Mouse (Mus musculus): ENCODE measurements at regions not wholly inside any gene's neighbourhood (a gene's known extent, or its start where the extent isn't known, plus 50 kb on each side); places are given as distances from the start of the nearest gene placed in this dataset.

DNA sequence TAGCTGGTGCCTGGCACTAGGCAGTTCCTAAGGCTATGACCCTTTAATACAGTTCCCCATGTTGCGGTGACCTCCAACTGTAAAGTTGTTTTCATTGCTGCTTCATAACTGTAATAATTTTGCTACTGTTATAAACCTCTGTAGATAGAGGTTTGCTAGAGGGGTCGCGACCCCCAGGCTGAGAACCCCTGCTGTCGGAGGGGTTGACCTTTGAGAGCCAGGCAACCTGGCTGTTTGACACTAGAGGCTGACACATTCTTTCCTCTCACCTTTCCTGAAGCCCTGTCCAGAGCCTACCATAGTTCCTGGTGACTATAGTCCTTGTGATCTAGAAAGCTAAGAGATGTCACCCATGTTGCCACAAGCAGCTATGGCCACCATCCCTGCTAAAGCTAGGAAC lies 272.9 kb downstream of the Matn1 start:
- no peak for DNase-seq

DNA sequence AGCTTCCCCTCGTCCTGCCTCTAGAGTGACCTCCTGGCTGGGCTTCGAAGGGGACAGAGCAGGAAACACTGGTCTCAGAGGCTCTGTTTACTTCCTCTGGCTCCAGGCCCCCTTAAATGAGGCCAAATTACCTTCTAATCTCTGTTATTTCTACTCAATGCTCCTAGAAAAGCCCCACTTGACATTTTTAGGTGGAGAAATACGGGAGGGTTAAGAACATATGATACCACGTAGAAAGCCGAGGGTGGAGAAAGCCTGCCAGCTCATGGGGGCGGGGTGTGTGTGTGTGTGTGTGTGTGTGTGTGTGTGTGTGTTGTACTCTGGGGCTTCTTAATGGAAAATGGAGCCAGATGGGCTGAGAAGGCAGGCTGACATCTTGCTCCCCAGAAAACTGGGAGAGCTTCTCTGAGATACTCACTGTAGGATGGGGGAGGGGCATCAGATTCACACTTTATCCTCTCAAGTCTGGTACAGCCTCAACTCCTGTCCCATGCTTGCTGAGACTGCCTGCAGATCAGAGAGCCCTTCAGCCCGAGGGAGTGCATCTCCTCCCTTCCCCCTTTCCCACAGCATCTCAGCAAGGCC lies 273.5 kb downstream of the Matn1 start:
- DNase-seq = no peak

DNA sequence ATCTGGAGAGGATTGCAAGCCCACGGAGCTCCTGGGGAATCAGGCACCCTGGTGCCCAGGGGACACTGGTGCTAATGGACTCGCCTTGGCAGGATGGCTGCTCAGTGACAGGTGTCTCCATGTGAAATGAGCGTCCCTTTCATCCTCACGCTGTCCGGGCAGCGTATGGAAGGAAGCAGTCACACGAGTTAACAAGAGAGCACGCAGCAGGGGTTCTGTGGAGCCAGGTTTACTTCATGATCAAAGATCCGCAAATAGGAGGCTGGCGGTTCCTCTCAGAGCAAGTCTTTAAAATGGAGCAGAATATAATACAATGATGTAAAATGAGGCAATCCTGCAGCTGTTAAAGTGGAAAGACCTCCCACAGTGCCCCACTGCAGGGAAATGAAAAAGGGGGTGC lies 276.8 kb downstream of the Matn1 start:
- DNase-seq = no peak

DNA sequence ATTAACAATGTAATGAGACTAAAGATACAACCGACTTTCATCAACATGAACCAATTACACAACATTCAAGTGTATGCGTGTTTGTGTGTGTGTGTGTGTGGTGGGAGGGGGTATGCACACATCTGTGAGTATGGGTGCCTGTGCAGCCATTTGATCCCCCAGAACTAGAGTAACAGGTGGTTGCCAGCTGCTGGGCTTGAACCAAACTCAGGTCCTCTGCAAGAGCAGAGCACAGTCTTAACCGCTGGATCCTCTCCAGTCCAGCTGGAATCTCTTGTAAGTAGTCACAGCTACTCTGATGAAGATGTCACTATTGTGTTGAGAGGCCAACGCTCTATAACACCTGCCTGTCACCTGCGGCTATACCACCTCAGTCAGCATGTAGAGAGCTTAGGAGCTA lies 286.2 kb downstream of the Matn1 start:
- no peak for DNase-seq

DNA sequence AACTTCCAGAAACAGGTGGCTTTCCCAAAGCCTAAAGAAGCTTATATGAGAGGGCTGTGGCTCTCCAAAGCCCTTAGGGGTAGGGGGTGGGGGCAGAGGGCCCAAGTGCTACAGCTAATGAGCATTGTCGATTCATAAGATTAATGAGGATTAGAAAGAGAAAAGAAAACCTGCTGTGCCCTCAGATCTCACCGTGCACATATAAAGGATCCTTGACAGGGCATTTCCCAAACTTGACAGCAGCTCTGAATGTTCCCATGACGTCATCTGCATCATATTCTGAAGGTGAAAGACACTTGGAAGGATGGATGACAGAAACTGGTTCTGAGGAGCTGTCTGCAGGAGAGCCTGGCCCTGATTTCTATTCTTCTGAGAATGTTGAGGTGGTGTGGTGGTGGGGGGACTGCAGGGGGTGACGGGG lies 292.4 kb downstream of the Matn1 start:
- no peak for DNase-seq

DNA sequence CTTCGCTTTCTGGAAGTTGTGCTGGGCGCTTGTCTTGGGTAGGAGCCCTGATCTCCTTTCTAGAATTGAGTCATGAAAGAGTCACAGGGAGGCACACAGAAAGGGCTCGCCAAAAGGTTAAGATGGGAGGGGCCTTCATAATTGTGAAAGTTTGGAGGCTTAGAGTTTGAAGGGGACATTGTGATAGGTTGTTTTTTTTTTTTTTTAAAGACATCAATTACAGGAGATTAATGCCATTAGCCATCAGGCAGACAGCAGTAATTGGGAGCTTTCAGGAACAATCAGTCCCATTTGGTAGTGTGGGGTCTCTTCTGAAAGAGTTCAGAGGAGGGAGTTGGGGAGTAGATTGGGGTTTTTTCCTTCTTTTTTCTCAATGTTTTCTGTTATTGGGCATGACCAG lies 294.4 kb downstream of the Matn1 start:
- DNase-seq = no peak

DNA sequence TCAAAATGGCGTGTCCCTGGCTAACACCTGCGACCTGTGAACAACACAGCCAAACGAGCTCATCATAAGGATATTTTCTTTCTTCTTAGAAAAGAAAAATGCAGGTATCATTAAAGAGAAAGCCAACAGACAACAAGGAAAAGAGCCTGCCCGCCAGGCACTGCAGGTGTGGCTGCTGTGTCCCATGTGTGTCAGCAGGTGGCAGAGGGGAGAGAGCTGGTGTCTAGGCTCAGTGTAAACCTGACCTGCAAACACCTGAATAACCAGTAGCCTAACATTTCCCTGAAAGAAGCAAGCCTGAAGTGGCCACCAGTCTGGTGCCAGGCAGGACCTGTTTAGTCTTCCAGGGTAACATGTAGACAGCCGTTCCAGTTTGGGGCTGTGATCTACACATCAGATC lies 294.9 kb downstream of the Matn1 start:
- no peak for DNase-seq

DNA sequence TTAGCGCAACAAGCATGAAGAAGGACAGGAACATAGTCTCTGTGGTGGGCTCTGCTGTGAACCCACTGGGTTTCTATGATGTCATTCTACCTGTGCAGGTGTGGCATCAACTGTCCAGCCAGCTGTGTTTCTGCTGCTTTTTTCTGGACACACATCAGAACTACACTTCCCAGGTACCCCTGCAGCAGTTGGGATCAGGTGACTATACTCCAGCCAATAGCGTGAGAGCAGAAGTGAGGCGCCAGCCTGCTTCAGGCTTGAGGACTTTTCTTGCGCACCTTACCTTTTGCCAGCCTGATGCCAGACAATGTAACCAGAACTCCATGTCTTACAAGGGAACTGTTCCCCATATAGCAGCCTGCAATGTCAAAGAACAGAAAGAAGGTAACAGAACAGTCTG lies 296.3 kb downstream of the Matn1 start:
- no peak for DNase-seq

DNA sequence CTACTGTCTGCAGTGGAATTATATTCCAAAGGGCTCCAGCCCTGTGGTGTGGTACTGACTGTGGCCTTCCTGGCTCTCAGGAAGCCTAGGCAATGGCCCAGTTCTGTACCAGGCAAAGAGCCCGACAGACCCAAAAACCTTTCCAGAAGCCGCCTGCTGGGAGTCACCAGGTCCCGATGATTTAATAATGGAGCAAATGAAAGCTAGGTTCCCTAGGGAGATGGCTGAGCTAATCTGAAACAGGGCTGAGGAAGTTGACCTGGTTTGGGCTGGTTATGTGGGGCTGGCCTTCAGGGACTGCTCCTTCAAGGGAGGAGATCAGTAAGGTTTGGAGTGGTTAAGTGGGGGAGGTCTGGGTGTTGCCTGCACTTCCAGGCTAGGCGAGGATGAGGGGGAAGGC lies 298.1 kb downstream of the Matn1 start:
- no peak for DNase-seq

DNA sequence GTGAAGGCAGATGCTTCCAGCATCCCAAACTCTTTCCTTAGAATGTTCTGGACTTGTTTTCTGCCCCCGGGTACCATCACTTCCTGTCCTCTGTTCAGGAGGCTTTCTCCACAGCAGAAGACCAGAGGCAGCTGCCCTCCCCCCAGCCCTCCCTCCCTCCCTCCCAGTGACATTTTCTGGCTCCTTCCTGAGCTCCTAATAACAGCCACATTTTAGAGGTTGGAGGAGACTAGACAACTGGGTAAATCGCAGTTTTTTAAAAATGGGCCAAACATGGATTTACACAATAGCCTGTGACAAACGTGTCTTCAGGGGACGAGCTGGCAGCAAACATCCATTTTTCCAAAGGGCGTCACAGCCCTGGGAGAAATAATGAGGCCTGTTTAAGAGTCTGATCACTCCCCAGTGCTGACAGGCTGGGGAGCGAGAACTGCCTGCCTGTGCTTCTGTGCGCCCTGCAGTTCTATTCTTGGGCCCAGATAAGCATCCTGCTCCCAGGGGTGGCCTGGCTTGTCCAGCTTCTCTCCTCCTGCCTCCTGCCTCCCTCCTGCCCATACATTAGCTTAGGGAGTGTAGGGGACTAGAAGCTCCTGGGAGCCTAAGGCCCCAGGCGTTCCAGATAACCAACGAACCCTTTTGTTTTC lies 299.7 kb downstream of the Matn1 start:
- no peak for DNase-seq

DNA sequence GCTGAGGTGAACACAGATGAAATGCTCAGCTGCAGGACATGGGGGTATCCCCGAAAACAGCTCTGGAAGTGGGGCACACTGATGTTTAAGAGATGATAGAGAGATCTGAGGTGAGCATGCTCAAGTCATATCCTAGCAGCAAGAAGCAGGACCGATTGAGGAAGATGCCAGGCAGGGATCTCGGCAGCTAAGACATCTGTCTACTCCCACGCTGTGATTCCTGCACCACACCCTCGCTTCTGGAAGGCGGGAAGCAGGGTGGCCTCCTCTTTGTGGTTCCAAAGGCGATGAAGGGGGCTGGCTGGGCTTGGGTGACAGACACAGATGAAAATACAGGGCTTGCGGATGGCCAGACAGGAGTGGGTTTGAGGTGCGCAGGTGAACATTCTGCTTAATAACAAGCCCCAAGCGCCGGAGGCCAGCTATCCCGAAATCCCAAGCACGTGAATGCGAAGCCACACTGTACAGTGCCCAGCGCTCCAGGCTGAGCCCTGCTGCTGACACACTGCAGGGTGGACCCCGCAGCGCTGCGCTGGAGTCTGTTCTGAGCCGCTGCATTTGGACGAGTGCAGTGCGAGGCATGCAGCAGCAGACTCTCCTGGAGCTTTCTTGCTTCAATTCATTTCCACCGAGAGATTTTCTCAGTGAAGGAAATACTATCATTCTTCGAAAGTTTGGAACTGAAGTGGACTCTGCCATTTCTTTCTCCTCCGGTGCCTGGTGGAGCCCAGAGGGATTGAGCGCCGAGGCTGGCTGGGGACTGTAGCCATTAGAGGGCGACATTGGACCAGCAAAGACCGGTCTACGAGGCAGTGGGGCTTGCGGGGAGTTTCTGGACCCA lies 308.6 kb downstream of the Matn1 start:
- peak; percentile 76 to 88 for DNase-seq

DNA sequence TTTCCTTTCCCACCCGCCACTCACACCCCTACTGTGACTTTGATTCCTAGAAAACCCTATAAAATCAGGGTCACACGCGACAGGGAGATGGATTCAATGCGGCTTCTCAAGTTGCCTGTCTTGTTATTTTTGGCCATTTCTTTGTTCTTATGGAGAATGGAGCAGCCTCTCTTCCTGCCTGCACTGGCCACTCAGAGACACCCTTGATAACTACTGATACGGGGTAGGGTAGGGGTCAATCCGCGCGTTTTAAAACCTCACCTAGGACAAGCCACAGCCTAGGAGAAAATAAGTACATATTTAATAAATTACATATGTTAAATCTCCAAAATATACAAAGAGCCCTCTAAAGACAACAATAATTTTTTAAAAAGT lies 309.2 kb downstream of the Matn1 start:
- DNase-seq = no peak

DNA sequence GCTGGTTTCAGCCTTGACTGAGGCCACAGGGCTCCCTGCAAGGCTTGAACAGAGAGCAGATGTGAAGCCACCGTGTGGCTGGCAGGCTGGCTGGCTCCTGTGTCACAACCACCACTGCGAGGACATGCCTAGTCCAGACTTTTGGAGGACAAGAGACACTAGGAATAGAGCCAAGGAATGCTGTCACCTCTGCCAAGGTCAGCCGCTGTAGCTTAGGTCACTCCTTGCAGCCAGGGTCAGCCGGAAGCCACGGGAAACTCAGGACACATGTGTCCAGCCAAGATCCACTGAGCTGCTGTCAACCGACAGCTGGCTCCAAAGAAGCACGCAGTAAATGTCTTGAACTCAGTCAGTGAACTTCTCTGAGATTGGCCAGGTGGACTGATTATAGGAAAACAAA lies 310.1 kb downstream of the Matn1 start:
- peak; percentile 83 to 90 for DNase-seq

DNA sequence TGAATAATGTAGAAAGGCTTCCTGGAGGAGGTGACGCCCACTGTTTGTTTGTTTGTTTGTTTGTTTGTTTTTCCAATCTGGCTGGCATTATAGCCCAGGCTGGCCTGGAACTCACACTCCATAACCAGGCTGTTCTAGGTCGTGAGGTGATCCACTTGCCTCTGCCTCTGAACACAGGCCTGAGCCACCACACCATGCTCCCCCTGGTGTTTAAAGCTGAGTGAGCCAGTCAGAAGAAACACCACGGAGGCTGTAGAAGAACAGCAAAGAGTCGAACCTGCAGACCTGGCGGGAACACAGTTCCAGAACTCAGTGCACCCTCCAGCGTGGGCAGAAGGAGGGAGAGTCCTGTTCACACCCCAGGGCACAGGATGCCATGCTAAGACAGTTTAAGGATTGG lies 310.5 kb downstream of the Matn1 start:
- DNase-seq = peak in 1 of 2 experiments; percentile 40

DNA sequence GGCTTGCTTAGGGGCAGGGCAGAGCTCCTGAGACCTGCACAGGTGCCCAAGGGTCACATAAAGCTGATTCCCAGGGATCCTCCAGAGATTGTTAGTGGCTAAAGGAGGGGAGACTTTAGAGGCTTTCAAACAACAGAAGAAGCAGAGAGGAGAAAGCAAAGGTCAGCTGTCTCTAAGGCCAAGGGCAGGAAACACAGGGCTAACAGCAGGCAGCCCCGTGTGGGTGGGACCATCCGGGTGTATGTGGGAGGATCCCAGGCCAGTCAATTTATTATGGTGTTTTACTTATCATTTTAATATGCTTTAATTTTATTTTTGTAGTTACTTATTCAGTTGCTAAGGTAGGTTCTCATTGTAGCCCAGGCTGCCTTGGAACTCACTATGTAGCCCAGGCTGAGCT lies 317.1 kb downstream of the Matn1 start:
- peak; percentile 39 to 56 for DNase-seq

DNA sequence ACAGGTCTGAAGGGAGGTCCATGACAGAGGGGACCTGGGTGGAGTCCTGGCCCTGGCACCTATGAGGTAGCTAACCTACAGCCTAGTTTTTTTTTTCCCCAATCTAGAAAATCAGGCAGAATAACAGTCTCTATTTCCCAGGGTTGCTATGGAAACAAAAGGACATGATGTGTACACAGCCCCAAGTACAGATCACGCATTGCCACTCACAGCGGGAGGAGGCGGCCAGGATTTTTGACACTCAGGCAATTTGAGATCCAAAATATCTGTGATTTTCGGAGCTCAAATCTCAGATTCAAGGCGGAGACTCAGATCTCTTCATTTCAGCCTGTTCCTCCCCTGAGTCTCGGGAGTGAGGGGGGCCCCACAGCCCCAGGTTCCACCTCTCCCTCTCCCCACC lies 318.7 kb downstream of the Matn1 start:
- DNase-seq = no peak

DNA sequence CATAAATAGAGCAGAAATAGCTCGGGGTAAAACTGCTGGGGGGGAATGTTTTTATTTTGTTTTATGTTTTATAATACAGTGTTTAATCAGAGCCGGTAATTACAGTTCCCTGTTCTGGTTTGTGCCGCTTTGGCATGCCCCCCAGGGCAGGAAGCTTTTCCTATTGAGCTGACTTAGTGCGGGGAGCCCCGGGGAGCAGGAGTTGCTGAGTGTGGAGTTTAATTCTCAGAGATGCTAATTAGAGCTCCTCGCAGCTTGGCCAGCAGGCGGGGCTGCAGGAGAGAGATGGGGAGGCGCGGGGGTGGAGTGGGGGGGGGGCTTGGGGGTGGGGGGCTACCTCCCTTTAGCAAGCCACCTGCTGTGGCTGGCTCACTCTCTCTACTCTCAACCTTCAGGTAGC lies 322.6 kb downstream of the Matn1 start:
- peak in 1 of 2 experiments; percentile 24 for DNase-seq

DNA sequence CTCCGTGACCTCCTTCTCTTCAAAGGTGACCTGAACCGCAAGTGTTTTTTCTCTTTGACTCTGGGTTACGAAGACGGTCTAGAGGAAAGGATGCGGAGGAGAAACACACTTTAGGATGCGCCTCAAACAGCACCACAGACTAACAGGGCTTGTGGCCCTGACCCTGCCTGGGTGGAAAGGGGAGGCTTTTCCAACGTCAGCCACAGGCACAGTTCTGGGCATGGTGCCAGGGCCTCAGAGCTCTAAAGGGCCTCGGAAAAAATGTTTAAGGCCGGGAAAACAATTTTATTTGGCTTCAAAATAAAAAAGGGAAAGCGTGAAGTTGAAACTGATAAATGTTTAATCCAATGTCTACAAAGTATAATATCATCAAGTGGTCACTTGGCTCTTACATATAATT lies 323.6 kb downstream of the Matn1 start:
- peak; percentile 82 to 85 for DNase-seq

DNA sequence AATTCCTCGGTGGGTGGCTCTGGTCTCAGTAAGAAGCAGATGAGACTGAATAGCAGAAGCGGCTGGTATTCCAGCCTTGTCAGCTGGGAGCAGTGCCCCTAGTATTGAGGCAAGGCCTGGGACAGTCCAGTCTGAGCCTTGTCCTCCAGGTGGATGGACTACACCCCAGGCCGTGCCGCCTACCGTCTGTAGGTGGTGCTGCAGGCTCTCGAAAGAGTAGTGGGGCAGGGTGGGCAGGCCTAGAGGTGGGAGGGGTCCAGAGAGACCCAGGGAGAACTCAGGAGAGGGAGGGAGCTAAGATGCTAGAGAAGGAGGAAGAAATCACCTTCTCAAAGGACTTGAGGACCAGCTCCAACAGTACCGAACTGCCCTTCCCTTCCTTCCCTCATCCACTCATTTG lies 326.0 kb downstream of the Matn1 start:
- DNase-seq = peak in 1 of 2 experiments; percentile 64

DNA sequence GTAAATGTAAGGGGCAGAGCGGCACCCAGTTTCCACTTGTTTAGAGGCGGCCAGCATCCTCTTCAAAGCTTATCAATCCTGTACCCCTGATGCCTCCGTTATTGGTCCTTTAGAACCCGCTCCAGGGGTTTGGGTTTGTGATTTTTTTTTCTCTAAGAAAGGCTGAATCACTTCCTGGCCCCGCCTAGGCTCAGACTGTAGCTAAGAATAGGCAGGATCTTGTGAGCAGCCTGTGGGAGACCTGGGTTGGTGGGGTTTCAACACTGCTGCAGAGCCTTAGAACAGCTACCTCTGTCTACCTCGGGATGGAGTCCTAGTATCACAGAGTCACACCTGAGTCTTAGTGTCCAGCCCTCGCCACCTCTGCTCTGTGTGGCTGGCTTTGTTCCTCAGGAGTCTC lies 327.9 kb downstream of the Matn1 start:
- peak; percentile 38 to 46 for DNase-seq

DNA sequence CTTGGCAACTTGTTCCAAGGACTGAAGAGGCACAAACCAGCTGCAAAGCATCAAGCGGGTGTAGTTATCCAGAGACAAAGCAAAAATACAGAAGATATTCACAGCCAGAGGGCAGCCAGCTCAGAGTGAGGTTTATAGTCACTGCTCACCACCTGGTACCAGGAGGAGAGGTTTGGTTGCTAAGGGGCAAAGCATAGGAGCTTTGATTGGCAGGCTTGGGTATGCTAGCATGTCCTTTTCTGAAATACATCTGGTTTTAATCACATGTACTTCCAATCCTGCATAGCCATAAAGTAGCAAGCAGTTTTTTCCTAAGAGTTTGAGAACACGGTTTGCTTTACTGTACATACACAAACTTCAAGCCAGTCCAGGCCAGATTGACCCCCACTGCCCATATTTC lies 349.4 kb downstream of the Matn1 start:
- DNase-seq = no peak

DNA sequence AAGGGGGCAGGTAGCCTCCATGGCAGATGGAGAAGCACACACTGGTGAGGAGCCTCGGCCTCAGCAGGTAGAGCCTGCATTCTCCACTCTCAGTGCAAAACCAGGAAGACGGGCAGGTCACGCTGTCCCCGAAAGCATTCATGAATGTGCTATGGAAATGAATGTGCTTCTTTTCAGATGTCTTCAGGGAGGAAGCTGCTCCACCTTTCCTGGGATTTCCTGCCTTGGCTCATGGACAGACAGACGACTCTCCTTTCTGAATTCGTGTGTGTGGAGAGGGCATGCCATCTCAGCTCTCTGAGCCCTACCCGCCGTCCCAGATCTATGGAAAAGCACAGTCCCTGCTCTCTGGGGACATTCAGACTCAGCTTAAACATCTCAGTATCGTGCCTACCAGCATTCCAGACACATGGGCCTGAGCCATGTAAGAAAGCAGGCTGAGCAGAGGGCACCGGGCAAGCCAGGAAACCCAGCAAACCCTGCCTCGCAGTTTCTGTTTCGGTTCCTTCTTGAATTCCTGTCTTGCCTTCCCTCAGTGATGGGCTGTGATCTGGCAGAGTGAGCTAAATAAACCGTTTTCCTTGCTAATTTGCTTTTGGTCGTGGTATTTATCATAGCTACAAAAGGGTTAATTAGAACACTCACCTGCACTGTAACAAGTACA lies 354.0 kb downstream of the Matn1 start:
- peak; percentile 42 to 69 for DNase-seq

DNA sequence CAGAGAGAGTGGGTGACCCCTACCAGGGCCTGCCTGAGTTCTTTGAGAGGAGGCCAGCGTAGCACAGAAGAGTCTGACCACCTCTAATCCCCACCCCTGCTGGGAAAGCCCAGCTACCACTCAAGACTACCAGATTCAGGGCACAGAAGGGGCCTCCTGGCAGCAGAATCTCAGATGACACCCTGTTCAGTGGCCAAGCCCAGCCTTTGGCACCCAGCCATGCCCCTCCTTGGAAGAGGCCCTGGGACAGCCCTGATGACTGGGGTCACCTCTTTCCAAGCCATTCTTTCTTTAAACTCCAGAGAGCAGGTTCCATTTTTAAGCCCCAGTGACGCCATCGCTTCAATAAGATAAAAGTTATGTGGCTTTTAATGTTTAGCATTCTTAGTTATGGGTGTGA lies 359.8 kb downstream of the Matn1 start:
- DNase-seq = peak; percentile 14 to 58

DNA sequence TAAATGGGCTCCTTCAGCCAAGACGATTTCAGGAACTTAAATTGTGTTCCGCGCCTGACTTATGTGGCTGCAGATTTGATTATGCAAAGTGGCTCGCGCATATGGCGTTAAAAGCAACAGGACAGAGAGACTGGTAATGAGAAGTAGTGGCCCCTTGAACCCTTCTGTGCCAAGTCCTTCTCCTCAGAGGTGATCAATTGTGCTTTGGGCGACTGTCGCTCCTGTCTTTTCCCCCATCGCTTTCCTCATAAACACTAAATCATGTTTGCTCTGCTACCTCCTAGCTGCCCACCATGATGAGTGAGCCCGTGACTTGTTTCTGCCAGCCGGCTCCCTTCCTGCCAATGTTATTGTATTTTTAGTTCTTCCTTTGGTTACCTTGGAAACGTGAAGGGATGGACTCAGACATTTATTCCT lies 360.2 kb downstream of the Matn1 start:
- DNase-seq = peak in 1 of 2 experiments; percentile 2

Measured in kidney, postnatal 36 days (tissue).